Mouse (Mus musculus) testis, postnatal 10 days (tissue): Measurements from ENCODE around the gene Sele.

Experiments used
- DNase-seq: peaks from one replicate; pipeline ENCODE4 v3.0.0; 2021; ENCODE audit warnings: low spot score

Sele gene

DNA sequence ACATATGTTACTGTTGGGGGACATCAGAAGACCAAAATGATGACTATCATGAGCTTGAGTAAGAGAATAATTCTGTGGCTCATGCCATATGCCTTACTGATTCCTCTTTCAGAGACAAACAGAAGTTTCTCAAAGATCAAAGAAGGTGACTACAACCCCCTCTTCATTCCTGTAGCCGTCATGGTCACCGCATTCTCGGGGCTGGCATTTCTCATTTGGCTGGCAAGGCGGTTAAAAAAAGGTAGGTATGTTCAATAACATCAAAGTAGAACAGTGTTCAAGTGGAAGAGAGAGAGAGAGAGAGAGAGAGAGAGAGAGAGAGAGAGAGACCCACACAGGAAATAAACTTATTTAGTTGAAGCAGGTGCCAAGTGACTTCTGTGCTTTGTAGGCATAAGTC, 24.0 kb downstream of the Sele start:
- no peak for DNase-seq

DNA sequence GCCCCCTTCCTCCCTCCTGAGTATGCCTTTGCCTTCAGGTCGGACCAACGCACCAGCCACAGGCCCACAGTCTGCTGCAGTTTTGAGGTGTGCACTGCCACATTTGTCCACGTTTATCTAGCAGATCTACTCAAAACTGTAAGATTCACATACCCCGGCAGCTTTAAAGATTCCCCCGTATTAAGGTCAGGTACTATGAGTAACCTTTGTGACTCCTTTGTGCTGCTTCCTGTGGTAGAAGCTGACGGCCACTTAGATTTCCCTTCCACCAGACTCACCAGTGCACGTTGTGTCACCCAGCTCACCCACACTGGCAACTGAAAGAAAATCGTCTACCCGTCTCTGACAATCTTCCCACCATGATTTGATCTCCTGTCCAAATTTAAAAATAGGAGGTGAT, 25.1 kb downstream of the Sele start:
- no peak for DNase-seq

DNA sequence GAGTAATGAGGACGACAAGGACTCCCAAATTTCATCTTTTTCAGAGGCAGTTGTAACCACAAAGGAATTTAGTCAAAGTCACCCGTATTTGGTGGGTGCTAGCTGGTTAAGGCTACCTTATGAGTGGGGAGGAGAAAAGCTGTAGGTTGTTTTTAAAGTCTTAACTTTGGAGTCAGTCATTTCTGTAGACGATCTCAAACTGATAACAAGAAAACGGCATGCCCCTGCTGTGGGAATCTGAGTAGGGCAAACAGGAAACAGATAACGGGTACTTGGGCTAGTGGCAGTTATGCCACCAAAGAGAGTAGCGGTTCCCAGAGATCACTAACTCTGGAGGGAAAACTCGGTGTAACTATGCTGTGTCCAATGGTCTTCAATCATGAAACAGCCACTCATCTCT, 25.8 kb downstream of the Sele start:
- DNase-seq, result no peak

DNA sequence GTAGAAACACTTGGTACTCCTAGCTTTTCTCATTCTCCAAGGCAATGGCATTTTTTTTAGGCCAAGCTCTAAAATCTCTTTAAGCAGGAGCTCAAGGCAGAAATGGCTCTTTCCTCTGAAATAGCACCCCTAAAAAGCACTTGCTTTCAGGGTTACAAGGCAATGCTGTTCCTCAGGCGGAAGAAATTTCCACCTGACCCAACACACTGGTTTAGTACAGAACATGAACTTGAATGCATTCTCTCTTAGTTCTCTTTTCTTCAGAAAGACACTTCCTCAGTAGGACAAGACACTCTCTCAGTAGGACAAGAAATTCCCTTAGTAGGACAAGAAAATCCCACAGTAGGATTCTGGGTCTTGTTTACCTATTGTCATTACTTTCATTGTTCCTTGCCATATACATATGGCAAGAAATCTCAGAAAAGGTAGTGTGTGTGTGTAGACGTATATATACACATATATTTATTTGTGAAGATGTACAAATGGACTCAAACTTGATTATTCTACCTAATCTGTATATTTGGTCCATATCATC, 26.6 kb downstream of the Sele start:
- DNase-seq, result no peak

DNA sequence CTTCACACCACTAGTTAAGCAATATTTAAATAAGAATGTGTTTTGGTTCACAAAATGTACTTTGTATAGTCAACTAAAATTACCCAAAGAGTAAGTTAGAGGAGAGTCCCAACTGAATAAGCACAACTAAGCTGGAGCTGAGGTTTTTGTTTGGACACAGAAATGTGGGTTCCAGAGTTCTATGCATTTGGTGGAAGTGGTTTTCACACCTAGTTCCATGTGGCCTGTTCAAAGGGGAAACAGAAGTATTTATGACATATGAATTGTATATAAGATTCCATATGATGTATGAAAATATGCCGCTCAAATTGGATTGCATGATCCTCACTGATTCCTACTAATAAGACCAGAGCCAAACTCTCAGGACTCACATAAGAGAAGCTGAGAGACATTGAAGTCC, 27.4 kb downstream of the Sele start:
- no peak for DNase-seq

DNA sequence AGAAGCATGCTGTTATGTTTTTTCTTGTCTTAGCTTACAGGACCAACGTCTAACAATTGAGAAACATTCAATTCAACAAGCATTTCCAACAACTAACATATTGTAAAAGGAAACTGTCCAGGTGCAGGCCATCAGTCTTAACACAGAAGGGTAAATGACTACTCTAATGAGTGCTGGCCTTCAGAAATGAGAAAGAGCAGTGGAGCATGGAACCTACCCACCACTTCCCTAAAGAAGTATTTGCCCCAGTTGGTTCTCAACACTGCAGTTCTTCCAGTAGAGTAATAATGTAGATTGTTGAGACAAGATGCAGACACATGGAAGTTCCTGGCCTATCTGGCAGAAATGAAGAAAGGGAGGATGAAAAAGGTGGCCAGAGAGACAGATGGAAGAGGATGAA, 28.4 kb downstream of the Sele start:
- no peak for DNase-seq

DNA sequence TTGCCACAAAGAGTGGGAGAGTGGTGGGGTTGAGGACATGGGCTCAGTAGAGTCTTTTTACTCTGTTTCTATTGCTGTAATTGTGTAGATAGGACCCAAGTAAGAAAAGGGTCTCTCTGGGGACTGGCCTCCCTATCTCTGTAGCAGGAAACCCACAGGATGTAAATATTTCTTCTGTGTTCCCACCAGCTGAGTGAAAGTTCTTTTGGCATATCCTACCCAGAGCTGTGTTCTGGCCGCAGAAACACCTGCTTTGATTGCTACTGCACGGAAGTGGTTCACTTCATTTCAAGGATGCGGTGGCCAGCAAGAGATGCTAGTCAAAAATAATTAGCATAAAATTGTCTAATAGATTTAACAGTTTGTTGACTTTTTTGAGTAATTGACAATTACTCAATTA, 29.0 kb downstream of the Sele start:
- no peak for DNase-seq

DNA sequence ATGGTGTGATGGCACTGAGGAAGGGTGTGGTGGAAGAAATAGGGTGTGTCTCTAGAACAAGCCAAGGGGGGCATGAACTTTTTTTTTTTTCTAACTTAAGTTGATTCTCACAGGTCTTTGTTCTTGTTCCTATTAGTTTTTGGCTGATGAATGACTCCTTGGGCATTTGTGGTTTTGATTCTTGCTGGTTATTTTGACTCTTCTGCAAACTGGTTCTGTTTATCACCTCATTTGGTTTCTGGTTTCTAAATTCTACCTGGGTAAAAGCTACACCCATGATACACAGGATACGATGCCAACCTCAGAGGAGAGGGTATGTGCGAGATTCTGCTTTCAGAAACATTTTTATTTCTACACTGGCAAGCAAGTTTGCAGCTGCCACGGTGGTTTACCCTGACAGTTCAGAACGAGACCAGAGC, 30.3 kb downstream of the Sele start:
- DNase-seq, result no peak

DNA sequence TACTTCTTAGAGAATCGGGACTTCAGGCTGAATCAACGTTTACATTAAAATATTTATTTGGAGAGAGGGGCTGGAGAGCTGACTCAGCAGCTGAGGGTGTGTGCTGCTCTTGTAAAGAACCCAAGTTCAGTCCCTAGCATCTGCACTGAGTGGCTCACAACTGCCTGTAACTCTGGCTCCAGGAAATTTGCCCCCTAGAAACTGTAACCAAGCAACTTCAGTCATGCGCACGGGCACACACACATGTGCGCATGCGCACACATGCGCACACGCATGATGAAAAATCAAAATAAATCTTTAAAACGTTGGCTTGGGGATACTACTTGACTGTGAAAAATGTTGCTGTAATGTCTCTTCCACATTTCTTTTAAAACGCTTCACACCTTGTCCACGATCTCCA, 31.1 kb downstream of the Sele start:
- no peak for DNase-seq

DNA sequence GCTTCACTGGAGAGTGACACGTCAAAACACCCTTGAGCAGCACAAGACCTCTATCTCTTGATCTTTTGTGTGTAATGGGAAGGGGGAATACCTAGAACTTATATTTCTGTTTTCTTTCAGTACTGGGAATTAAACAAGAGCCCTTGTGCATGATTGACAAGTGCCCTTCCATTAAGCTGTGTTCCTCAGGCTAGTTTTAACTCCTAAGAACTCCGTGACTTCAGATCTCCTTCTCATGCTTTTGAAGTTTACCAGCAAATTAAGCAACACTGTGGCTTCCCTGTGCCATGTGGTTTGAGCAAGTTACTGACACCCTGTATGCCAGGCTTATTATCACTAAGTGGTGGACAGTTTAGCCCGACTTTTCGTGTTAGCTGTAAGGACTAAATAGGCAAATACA, 35.0 kb downstream of the Sele start:
- DNase-seq, result no peak

DNA sequence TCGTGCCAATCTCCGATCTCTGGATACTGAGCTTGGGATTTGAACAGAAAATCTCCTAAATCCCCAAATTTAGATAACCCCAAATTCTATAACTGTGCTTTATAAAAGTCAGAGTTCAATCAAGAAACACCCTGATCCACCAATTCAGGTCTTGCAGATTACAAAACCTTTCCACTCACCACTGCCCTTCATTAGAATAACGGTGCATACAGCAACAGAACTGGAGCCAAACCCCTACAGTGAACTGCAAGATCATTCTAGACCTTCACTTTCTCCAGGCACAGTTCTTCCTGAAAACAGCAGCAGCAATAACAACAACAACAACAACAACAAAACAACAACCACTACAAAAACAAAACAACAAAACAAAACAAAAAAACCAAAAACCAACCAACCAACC, 38.8 kb downstream of the Sele start:
- no peak for DNase-seq

DNA sequence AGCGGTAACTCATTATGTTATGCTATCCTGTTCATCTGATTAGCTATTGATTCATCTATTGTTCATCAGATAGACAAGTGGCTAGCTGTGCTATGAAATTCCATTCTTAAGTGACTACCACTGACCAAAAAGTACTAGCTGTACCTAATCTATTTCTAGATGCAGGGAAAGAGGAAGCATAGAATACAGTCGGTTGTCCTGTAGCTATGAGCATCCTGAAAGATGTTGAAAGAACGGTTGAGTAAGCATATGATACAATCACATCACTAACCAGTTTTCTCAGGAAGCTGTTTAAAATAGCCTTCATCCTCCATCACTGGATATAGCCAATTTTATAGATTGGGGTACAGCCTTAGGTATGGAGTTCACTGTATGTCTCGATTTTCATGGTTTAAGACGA, 39.8 kb downstream of the Sele start:
- DNase-seq, result no peak

DNA sequence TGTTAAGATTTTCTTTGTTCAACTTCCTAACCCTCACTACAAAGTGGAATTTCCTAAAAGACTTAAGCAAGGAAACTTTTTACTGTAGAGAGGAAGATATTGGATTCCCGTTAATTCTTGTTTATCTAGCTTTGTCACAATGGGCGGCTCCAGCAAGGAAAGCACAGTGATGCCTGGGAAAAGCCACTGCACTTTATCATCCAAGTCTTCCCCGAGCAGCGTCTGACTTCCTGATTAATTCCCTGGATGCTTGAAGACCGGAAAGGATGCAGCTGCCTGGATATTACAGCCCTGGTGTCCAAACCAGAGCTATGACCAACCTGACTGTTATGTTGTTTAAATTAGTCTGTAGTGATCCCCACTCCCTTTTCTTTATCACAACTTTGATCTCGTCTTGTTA, 48.7 kb downstream of the Sele start:
- DNase-seq, result no peak

DNA sequence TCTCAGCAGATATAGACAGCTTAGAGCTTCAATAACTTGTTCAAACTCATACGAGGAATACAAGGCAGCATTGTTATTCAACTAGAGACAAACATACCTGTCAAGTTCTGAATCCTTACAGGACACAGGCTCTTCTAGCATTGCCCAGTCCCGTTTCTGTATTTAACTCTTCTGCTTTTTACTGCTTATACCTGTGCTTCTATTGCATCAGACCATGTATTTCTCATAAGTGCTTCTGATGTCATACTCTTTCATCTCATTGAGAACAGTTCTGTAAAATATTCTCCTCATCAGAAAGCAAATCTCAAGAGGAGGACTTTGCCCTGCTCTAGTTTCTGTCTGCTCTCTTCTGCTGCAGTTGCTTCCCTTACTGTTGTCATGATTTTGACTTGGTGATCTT, 49.9 kb downstream of the Sele start:
- no peak for DNase-seq

DNA sequence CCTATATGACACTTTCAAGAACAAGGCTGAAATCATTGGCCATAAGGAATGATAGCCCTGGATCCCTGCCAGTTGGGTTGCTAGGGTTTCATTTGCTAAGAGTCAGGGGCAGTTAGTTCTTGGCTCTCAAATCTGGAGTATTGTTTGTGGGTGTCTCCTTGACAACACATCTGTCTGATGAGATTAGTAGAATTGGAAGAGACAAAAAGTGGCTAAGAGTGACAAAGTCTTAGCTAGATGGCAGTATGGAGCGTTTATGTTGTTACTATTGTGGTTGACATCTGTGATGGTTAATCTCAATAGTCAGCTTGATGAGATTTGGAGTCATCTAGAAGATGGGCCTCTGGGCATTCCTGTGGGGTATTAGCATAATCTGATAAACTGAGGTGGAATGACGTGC, 50.3 kb downstream of the Sele start:
- DNase-seq, result no peak
